Mouse (Mus musculus) embryo, embryonic 10.5 days (tissue): ENCODE measurements at regions not wholly inside any gene's neighbourhood (a gene's known extent, or its start where the extent isn't known, plus 50 kb on each side); places are given as distances from the start of the nearest gene placed in this dataset.
"Not testable (repeated sequence)": the region's sequence is repeated elsewhere in the genome, so short reads cannot be mapped to it uniquely, and the experiment has no call there.

Source experiments
- DNase-seq: peaks from one replicate; pipeline ENCODE4 v3.0.0-alpha.2; 2015; ENCODE audit warnings: low spot score

- DNase-seq: no peak
Observed at GRCm38 (mm10) chr1:8097046-8097445, 3289.4 kb downstream of the Gm37988 start.

GRCm38 (mm10) chr1:8123021-8123420 lies 3290.9 kb upstream of the A830018L16Rik start:
- DNase-seq: peak; percentile 89

GRCm38 (mm10) chr1:8134434-8135433 lies 3279.2 kb upstream of the A830018L16Rik start:
- DNase-seq: not testable (repeated sequence)

- no peak for DNase-seq
Observed at GRCm38 (mm10) chr1:8142583-8142982, 3271.3 kb upstream of the A830018L16Rik start.

- DNase-seq: no peak
Observed at GRCm38 (mm10) chr1:8173196-8173595, 3240.7 kb upstream of the A830018L16Rik start.
